Mouse (Mus musculus): ENCODE results near the gene Napb.
A peak's percentile ranks its signal among the peaks of the same experiment; 100 is the strongest.

DNA sequence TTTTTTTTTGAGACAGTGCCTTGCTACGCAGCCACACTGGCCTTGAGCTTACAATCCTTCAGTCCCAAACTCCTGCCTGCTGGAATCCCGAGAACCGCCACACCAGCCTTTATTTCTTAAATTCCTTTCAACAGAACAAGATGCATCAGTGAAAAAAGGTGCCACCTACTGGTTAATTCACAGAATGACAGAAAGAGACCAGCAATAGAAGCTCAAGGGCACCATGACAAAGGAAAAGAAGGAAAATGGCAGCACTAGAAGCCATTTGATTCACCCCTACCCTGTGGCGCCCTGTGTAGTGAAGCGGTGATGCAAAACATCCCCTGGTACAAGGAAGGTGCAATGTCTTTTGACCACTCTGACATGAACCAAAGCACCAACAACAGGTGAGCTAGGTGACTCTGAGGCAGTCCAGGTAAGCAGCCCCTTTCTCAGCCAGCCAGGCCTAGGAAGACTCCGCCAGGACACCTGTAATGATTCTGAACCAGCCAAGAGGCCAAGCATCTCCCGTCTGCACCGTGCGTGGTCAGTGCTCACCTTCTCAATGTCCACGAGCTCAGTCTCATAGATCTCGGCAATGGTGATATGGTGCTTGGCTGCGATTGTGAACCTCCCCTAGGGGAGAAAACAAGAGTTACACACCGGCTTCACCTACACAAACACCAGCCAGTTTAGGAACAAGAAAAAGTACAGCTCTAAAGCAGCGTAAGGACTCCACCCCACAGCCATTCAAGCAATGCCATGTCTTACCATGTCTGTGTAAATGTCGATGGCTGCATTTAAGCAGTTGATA is 25.7 kb downstream of the Napb start:
- TF ChIP-seq POLR2A (IDR thresholded peaks at IDR 0.05; ENCODE audit: extremely low read depth, insufficient read depth, low read length) (no peak), CTCF (IDR thresholded peaks at IDR 0.05; ENCODE audit: extremely low read depth, insufficient read depth, low read length) (peak; percentile 20; the same call in 1 of the 2 replicates)
